Mouse (Mus musculus) CD8-positive naive resting alpha-beta T cell, adult 2 months (primary cell): ENCODE measurements around the gene Son.

Experiments
- DNase-seq, 2 experiments: peaks; one replicate each; pipeline ENCODE4 v3.0.0; 2022; ENCODE audit warnings: low read depth in 2 of 2, low spot score in 2 of 2

Son gene

GRCm38 (mm10) chr16:91647461-91648219, at the start of gene Son:
TSS of gene Son (plus strand) at chr16:91647506.
- DNase-seq: peak; percentile 91 to 96

- DNase-seq: peak; percentile 94 to 98
Observed at GRCm38 (mm10) chr16:91597672-91598010, 49.7 kb upstream of the Son start, which contains the start of gene Tmem50b. TSS of gene Tmem50b (minus strand) at chr16:91597800.

GRCm38 (mm10) chr16:91599242-91599641, 48.1 kb upstream of the Son start:
- no peak for DNase-seq

- DNase-seq: no peak
Observed at GRCm38 (mm10) chr16:91601081-91601480, 46.2 kb upstream of the Son start.

- no peak for DNase-seq
Observed at GRCm38 (mm10) chr16:91601693-91602092, 45.6 kb upstream of the Son start.

GRCm38 (mm10) chr16:91605156-91605555, 42.1 kb upstream of the Son start:
- no peak for DNase-seq

- no peak for DNase-seq
Observed at GRCm38 (mm10) chr16:91606958-91607357, 40.3 kb upstream of the Son start.

GRCm38 (mm10) chr16:91609501-91610245, 37.6 kb upstream of the Son start:
- DNase-seq: no peak

GRCm38 (mm10) chr16:91611248-91611647, 36.1 kb upstream of the Son start:
- DNase-seq: no peak

GRCm38 (mm10) chr16:91612525-91612924, 34.8 kb upstream of the Son start:
- DNase-seq: no peak

GRCm38 (mm10) chr16:91614552-91614951, 32.8 kb upstream of the Son start:
- DNase-seq: no peak

GRCm38 (mm10) chr16:91618511-91619501, 28.5 kb upstream of the Son start, which contains the start of gene Dnajc28:
TSS of gene Dnajc28 (minus strand) at chr16:91619026.
- DNase-seq: peak; percentile 66 to 75

- no peak for DNase-seq
Observed at GRCm38 (mm10) chr16:91620185-91620584, 27.1 kb upstream of the Son start.

- no peak for DNase-seq
Observed at GRCm38 (mm10) chr16:91620991-91621390, 26.3 kb upstream of the Son start.

GRCm38 (mm10) chr16:91623074-91623473, 24.2 kb upstream of the Son start:
- DNase-seq: no peak

GRCm38 (mm10) chr16:91627831-91628230, 19.5 kb upstream of the Son start:
- DNase-seq: no peak

GRCm38 (mm10) chr16:91628673-91629072, 18.6 kb upstream of the Son start:
- no peak for DNase-seq

- DNase-seq: no peak
Observed at GRCm38 (mm10) chr16:91629749-91630148, 17.6 kb upstream of the Son start.

- no peak for DNase-seq
Observed at GRCm38 (mm10) chr16:91630584-91630983, 16.7 kb upstream of the Son start.

- no peak for DNase-seq
Observed at GRCm38 (mm10) chr16:91632439-91632838, 14.9 kb upstream of the Son start.

- DNase-seq: no peak
Observed at GRCm38 (mm10) chr16:91632940-91633339, 14.4 kb upstream of the Son start.
